Mouse (Mus musculus) monocyte, adult 5-6 weeks (primary cell): ENCODE measurements around the gene Olfr399. TPM values are rescaled to one million over a fixed set of nuclear protein-coding genes. Genes with fewer than 3 reads are reported as not detected.

ENCODE experiments used
- ATAC-seq: fragments of 153-309, 156-312 bp; replicated peaks from 2 replicates; pipeline ENCODE4 v1.8.0; 2017; ENCODE audit warnings: mild to moderate bottlenecking; ENCODE audit not compliant: low TSS enrichment, insufficient number of reproducible peaks, severe bottlenecking, poor library complexity, low FRiP score
- total RNA-seq: library from RNA; stranded (forward); fragments of 200-1000, 200-491, 200-594 nt; gene quantifications from 3 replicates; pipeline ENCODE4 v1.2.3, GENCODE M21; 2017

The Olfr399 gene
- not detected in 3 replicates for total RNA-seq

- ATAC-seq: no peak
Measured at GRCm38 (mm10) chr11:74056451-74056850, at the start of gene Olfr399, which contains the start of gene Olfr139. TSS of gene Olfr399 (minus strand) at chr11:74056615. TSS of gene Olfr139 (minus strand) at chr11:74056551.

GRCm38 (mm10) chr11:74105066-74105465 is 48.7 kb upstream of the Olfr399 start:
- no peak for ATAC-seq

GRCm38 (mm10) chr11:74101507-74101906 is 45.1 kb upstream of the Olfr399 start:
- ATAC-seq: peak; percentile 76

GRCm38 (mm10) chr11:74100724-74101123 is 44.3 kb upstream of the Olfr399 start:
- ATAC-seq: peak; percentile 98

- no peak for ATAC-seq
Measured at GRCm38 (mm10) chr11:74069655-74070054, 13.2 kb upstream of the Olfr399 start, which contains the start of gene Zfp616. TSS of gene Zfp616 (plus strand) at chr11:74069955.

GRCm38 (mm10) chr11:74051347-74051746 is 5.1 kb downstream of the Olfr399 start:
- no peak for ATAC-seq

Other genes with a start within 250 kb of the Olfr399 start
- not detected in 3 replicates for gene Olfr392, start 239.6 kb downstream of the Olfr399 start, total RNA-seq
- gene Olfr393, start 205.2 kb downstream of the Olfr399 start, total RNA-seq: not detected in 3 replicates
- gene Olfr394, start 165.8 kb downstream of the Olfr399 start, total RNA-seq: not detected in 3 replicates
- gene Olfr395, start 147.3 kb downstream of the Olfr399 start, total RNA-seq: not detected in 3 replicates
- gene Olfr23, start 119.9 kb downstream of the Olfr399 start, total RNA-seq: not detected in 3 replicates
- gene Olfr397, start 95.8 kb downstream of the Olfr399 start, total RNA-seq: not detected in 3 replicates
- not detected in 3 replicates for gene Olfr398, start 66.2 kb downstream of the Olfr399 start, total RNA-seq
- gene Olfr139, start 64 bp downstream of the Olfr399 start, total RNA-seq: not detected in 3 replicates
- gene Zfp616, start 13.3 kb upstream of the Olfr399 start, total RNA-seq: not detected in 3 replicates
- not detected in 3 replicates for gene Olfr401, start 57.1 kb upstream of the Olfr399 start, total RNA-seq
- gene Olfr402, start 96.9 kb upstream of the Olfr399 start, total RNA-seq: not detected in 3 replicates
- not detected in 3 replicates for gene Olfr403, start 129.6 kb upstream of the Olfr399 start, total RNA-seq
- not detected in 3 replicates for gene Olfr43, start 154.8 kb upstream of the Olfr399 start, total RNA-seq
- gene Olfr406, start 203.2 kb upstream of the Olfr399 start, total RNA-seq: not detected in 3 replicates
- gene Olfr59, start 227.1 kb upstream of the Olfr399 start, total RNA-seq: not detected in 3 replicates